Mouse (Mus musculus) heart, adult 2 months (tissue): ENCODE measurements around the gene Acin1. TPM values are rescaled to one million over a fixed set of nuclear protein-coding genes. Genes with fewer than 3 reads are reported as not detected.
"Not testable (repeated sequence)": the region's sequence is repeated elsewhere in the genome, so short reads cannot be mapped to it uniquely, and the experiment has no call there.

Experiments
- DNase-seq, 2 experiments: peaks; one replicate each; pipeline ENCODE4 v3.0.0; 2021
- H3K27ac ChIP-seq: fragments of 200-600 bp; 2 replicates; pipeline ENCODE4 v1.8.1; 2022
- H3K27me3 ChIP-seq: fragments of 200-500 bp; 2 replicates; pipeline ENCODE4 v1.6.1; 2012; ENCODE audit warnings: mild to moderate bottlenecking, low read length, inconsistent platforms, mixed read lengths; ENCODE audit not compliant: control insufficient read depth, insufficient read depth
- H3K36me3 ChIP-seq: fragments of 200-500 bp; 2 replicates; pipeline ENCODE4 v1.6.1; 2012; ENCODE audit warnings: low read length, inconsistent platforms; ENCODE audit not compliant: control insufficient read depth, insufficient read depth
- H3K4me1 ChIP-seq: fragments of 200-500 bp; 2 replicates; pipeline ENCODE4 v1.6.1; 2011; ENCODE audit warnings: low read length; ENCODE audit not compliant: control insufficient read depth, insufficient read depth
- H3K4me3 ChIP-seq: fragments of 200-600 bp; 2 replicates; pipeline ENCODE4 v1.8.1; 2022
- H3K79me2 ChIP-seq: fragments of 200-500 bp; replicated peaks from 2 replicates; pipeline ENCODE4 v1.6.1; 2012; ENCODE audit warnings: mild to moderate bottlenecking, inconsistent platforms, low read length, moderate library complexity, mixed read lengths; ENCODE audit not compliant: control insufficient read depth, insufficient read depth
- H3K9ac ChIP-seq: fragments of 200-500 bp; 2 replicates; pipeline ENCODE4 v1.6.1; 2012; ENCODE audit warnings: low read depth, mild to moderate bottlenecking, control low read depth, inconsistent platforms, low read length, mixed read lengths
- CTCF ChIP-seq: fragments of 200-600 bp; IDR thresholded peaks from 2 replicates; pipeline ENCODE4 v1.8.1; 2022; ENCODE audit warnings: antibody characterized with exemption, mild to moderate bottlenecking, moderate library complexity
- EP300 ChIP-seq: fragments of 200-500 bp; IDR thresholded peaks from 2 replicates; pipeline ENCODE4 v1.6.1; 2011; ENCODE audit warnings: low read depth, low read length, control low read depth; ENCODE audit not compliant: insufficient read depth
- POLR2A ChIP-seq: fragments of 200-500 bp; IDR thresholded peaks from 2 replicates; pipeline ENCODE4 v1.6.1; 2011; ENCODE audit warnings: mild to moderate bottlenecking, low read depth, low read length, control low read depth; ENCODE audit not compliant: insufficient read depth
- WGBS: fragments of 180-500 bp; shearing (Covaris S2); methylation state at CpG from one replicate; pipeline ENCODE4 v1.1.7; 2018; 5-methylcytosine and 5-hydroxymethylcytosine counted together
- intact Hi-C: fragments of 180-260 bp; cut with DNase I; formaldehyde crosslinking; loops from one replicate; pipeline ENCODE4 v1.15.1; 2025
- polyA plus RNA-seq: library from polyadenylated mRNA; depleted of rRNA; stranded (reverse); fragments of >200 nt; gene quantifications from 2 replicates; pipeline ENCODE4 v1.2.3, GENCODE M21; 2012
- total RNA-seq, 2 experiments: library from RNA; stranded (reverse); gene quantifications; 2 replicates each; pipeline ENCODE4 v1.2.3; 2021

The Acin1 gene
- total and polyA plus RNA-seq, 3 experiments, result 59.9 to 84.9 (median 72.3) TPM

- H3K27me3 ChIP-seq, result no peaks in the 10 kb centered on the region
- H3K36me3 ChIP-seq, result no peaks in the 10 kb centered on the region
- no peak overlapping the region for H3K4me3 ChIP-seq
- H3K79me2 ChIP-seq, result no peaks in the 10 kb centered on the region
- H3K9ac ChIP-seq, result no peak overlapping the region
- TF ChIP-seq POLR2A (no peak), EP300 (no peak), CTCF (no peak)
- no peaks in the 10 kb centered on the region for H3K4me1 ChIP-seq
- no peak overlapping the region for H3K27ac ChIP-seq
- no peak for DNase-seq
- WGBS, result 85% methylated on average over 6 of the region's 6 CpGs
- intact Hi-C loops, result no loop called here
These were observed 63.4 kb downstream of the Acin1 start for GRCm38 (mm10) chr14:54623334-54623733.

- Histone ChIP-seq H3K4me1 (no peaks in the 10 kb centered on the region; the same call in 1 of the 2 replicates), H3K27me3 (no peaks in the 10 kb centered on the region), H3K9ac (no peak within 1 kb of the TSS), H3K4me3 (no peak within 1 kb of the TSS), H3K79me2 (no peaks in the 10 kb centered on the region), H3K36me3 (no peaks in the 10 kb centered on the region), H3K27ac (no peak within 1 kb of the TSS)
- TF ChIP-seq CTCF (no peak), POLR2A (no peak), EP300 (no peak)
- intact Hi-C loops, result no loop called here
- DNase-seq, result no peak
- 89% methylated on average over 1 of the region's 1 CpGs for WGBS
These were observed 65.6 kb downstream of the Acin1 start, which contains the start of gene Psmb11 for GRCm38 (mm10) chr14:54621133-54621532. TSS of gene Psmb11 (plus strand) at chr14:54621433.

GRCm38 (mm10) chr14:54617897-54618365 is 68.8 kb downstream of the Acin1 start, which contains the start of gene Psmb5:
TSS of gene Psmb5 (minus strand) at chr14:54618022.
- Histone ChIP-seq H3K27me3 (no peaks in the 10 kb centered on the region), H3K36me3 (no peaks in the 10 kb centered on the region), H3K79me2 (no peaks in the 10 kb centered on the region), H3K27ac (peak within 1 kb of the TSS; percentile 72), H3K4me3 (peak within 1 kb of the TSS; percentile 75), H3K4me1 (no peaks in the 10 kb centered on the region; the same call in 1 of the 2 replicates), H3K9ac (peak within 1 kb of the TSS; percentile 72)
- TF ChIP-seq EP300 (no peak), POLR2A (peak; percentile 52)
- DNase-seq, result peak; percentile 88 to 92
- under 1% methylated on average over 25 of the region's 25 CpGs for WGBS
- intact Hi-C loops, result no loop called here

GRCm38 (mm10) chr14:54617152-54617896 is 69.4 kb downstream of the Acin1 start:
- Histone ChIP-seq H3K36me3 (no peaks in the 10 kb centered on the region), H3K9ac (peak overlapping the region; percentile 72), H3K27me3 (no peaks in the 10 kb centered on the region), H3K4me1 (no peaks in the 10 kb centered on the region; the same call in 1 of the 2 replicates), H3K4me3 (peak overlapping the region; percentile 75), H3K79me2 (no peaks in the 10 kb centered on the region), H3K27ac (peak overlapping the region; percentile 72)
- intact Hi-C loops, result no loop called here
- DNase-seq, result no peak
- 2% methylated on average over 38 of the region's 38 CpGs for WGBS
- TF ChIP-seq CTCF (peak; percentile 15; the same call in 1 of the 2 replicates), POLR2A (no peak)

GRCm38 (mm10) chr14:54616226-54616825 is 70.4 kb downstream of the Acin1 start:
- intact Hi-C loops, result no loop called here
- 94% methylated on average over 16 of the region's 16 CpGs for WGBS
- no peaks in the 10 kb centered on the region; the same call in 1 of the 2 replicates for H3K4me1 ChIP-seq
- H3K27me3 ChIP-seq, result no peaks in the 10 kb centered on the region
- H3K27ac ChIP-seq, result no peak overlapping the region
- H3K4me3 ChIP-seq, result no peak overlapping the region
- TF ChIP-seq POLR2A, result no peak
- no peak for TF ChIP-seq CTCF
- TF ChIP-seq EP300, result no peak
- H3K79me2 ChIP-seq, result no peaks in the 10 kb centered on the region
- DNase-seq, result no peak
- no peaks in the 10 kb centered on the region for H3K36me3 ChIP-seq
- H3K9ac ChIP-seq, result no peak overlapping the region

GRCm38 (mm10) chr14:54614130-54614529 is 72.6 kb downstream of the Acin1 start:
- H3K4me3 ChIP-seq, H3K79me2 ChIP-seq, H3K36me3 ChIP-seq, H3K4me1 ChIP-seq, H3K9ac ChIP-seq, H3K27ac ChIP-seq, H3K27me3 ChIP-seq, DNase-seq: not testable (repeated sequence)
- 94% methylated on average over 16 of the region's 16 CpGs for WGBS
- intact Hi-C loops, result loop anchor here (5.0 kb wide), 1 partner anchor 47 kb away; no protein-coding TSS in a partner anchor
